8 mouse cellular contexts compared by ENCODE assay signal in genomic region chr7:27231693-27232331, GRCm38 (mm10). TPM values are rescaled to one million over a fixed set of nuclear protein-coding genes. Genes with fewer than 3 reads are reported as not detected.
A peak's percentile ranks its signal among the peaks of the same experiment; 100 is the strongest.
DNase-seq lines count a peak whose midpoint lies in the region; ATAC-seq lines count a peak whose summit lies in the region.

No protein-coding gene starts in this region.

- 74% methylated on average over 7 of the region's 7 CpGs for WGBS in embryonic facial prominence, embryonic 15.5 days
- WGBS in intestine, embryonic 14.5 days, result 57% methylated on average over 7 of the region's 7 CpGs
- WGBS in lung, embryonic 16.5 days, result 63% methylated on average over 7 of the region's 7 CpGs

- no peaks in the 10 kb centered on the region for H3K9me3 ChIP-seq in embryonic facial prominence, embryonic 15.5 days (replicated peaks)
- H3K9me3 ChIP-seq in intestine, embryonic 14.5 days (ENCODE audit: control insufficient read depth, low read length), result no peaks in the 10 kb centered on the region
- H3K9me3 ChIP-seq in lung, embryonic 16.5 days (ENCODE audit: control insufficient read depth, low read length), result no peaks in the 10 kb centered on the region

- H3K4me3 ChIP-seq in embryonic facial prominence, embryonic 15.5 days (replicated peaks), result no peak overlapping the region
- H3K4me3 ChIP-seq in intestine, embryonic 14.5 days (ENCODE audit: low read depth, low read length), result no peak overlapping the region
- no peak overlapping the region for H3K4me3 ChIP-seq in lung, embryonic 16.5 days (ENCODE audit: low read length)

- no peaks in the 10 kb centered on the region for H3K36me3 ChIP-seq in embryonic facial prominence, embryonic 15.5 days
- H3K36me3 ChIP-seq in intestine, embryonic 14.5 days (ENCODE audit: control insufficient read depth, insufficient read depth, low read length), result no peaks in the 10 kb centered on the region
- H3K36me3 ChIP-seq in lung, embryonic 16.5 days (ENCODE audit: control insufficient read depth, insufficient read depth, low read length), result no peaks in the 10 kb centered on the region

- peaks cover 38% of the 10 kb centered on the region for H3K4me1 ChIP-seq in embryonic facial prominence, embryonic 15.5 days
- H3K4me1 ChIP-seq in intestine, embryonic 14.5 days (replicated peaks; ENCODE audit: control insufficient read depth, insufficient read depth, low read length), result peaks cover 22% of the 10 kb centered on the region
- peaks cover 21% of the 10 kb centered on the region for H3K4me1 ChIP-seq in lung, embryonic 16.5 days (replicated peaks; ENCODE audit: control insufficient read depth, insufficient read depth, low read length)

- H3K27ac ChIP-seq in embryonic facial prominence, embryonic 15.5 days (replicated peaks), result 0 out of 2 replicates have a peak overlapping the region, but pooled peaks have one; percentile 72
- 0 out of 2 replicates have a peak overlapping the region, but pooled peaks have one; percentile 22 for H3K27ac ChIP-seq in intestine, embryonic 14.5 days (ENCODE audit: low read depth)
- H3K27ac ChIP-seq in lung, embryonic 16.5 days (ENCODE audit: low read length), result peak overlapping the region; percentile 49; the same call in 1 of the 2 replicates

- peak; percentile 35 for DNase-seq in ovary, adult 18-20 months (ENCODE audit: low spot score)
- no peak for DNase-seq in ovary, postnatal 36 days (ENCODE audit: low spot score)
- no peak for DNase-seq in intestine, embryonic 14.5 days (ENCODE audit: low spot score)
- peak; percentile 46 for DNase-seq in skeletal muscle tissue, adult 2 months (ENCODE audit: low read depth, low spot score)
- DNase-seq in thymus, postnatal 36 days, result no peak
- DNase-seq in kidney, adult 11 months, result no peak

- H3K9ac ChIP-seq in embryonic facial prominence, embryonic 15.5 days, result no peak overlapping the region
- no peak overlapping the region for H3K9ac ChIP-seq in intestine, embryonic 14.5 days (ENCODE audit: low read length)
- H3K9ac ChIP-seq in lung, embryonic 16.5 days (ENCODE audit: low read length), result no peak overlapping the region

- no peaks in the 10 kb centered on the region for H3K27me3 ChIP-seq in embryonic facial prominence, embryonic 15.5 days
- no peaks in the 10 kb centered on the region for H3K27me3 ChIP-seq in intestine, embryonic 14.5 days (replicated peaks; ENCODE audit: control insufficient read depth, insufficient read depth, low read length)
- H3K27me3 ChIP-seq in lung, embryonic 16.5 days (ENCODE audit: control insufficient read depth, insufficient read depth, low read depth, low read length), result no peaks in the 10 kb centered on the region

- ATAC-seq in embryonic facial prominence, embryonic 15.5 days (ENCODE audit: insufficient number of reproducible peaks, low FRiP score, low TSS enrichment, low read depth), result no peak
- ATAC-seq in intestine, embryonic 14.5 days (replicated peaks; ENCODE audit: low FRiP score, low TSS enrichment, low read depth), result no peak
- ATAC-seq in lung, embryonic 16.5 days (ENCODE audit: low read depth), result no peak

- H3K4me2 ChIP-seq in embryonic facial prominence, embryonic 15.5 days (replicated peaks), result no peak overlapping the region
- no peak overlapping the region for H3K4me2 ChIP-seq in intestine, embryonic 14.5 days (ENCODE audit: low read length)
- no peak overlapping the region for H3K4me2 ChIP-seq in lung, embryonic 16.5 days (ENCODE audit: low read depth, low read length)

RNA-seq across cellular contexts. Expression of gene Coq8b, which starts 1.0 kb away (rescaled TPM):
- polyA plus RNA-seq in embryonic facial prominence, embryonic 15.5 days (2015; fragmentation: Nextera tagmentation; extraction: Ambion mirVana), result 23.0 and 27.1 TPM in 2 replicates
- polyA plus RNA-seq in intestine, embryonic 14.5 days (2014; fragmentation: Nextera tagmentation; extraction: Ambion mirVana), result 16.7 and 18.0 TPM in 2 replicates
- 23.4 and 23.5 TPM in 2 replicates for polyA plus RNA-seq in lung, embryonic 16.5 days (2015; fragmentation: Nextera tagmentation; extraction: Ambion mirVana)

RNA-seq across cellular contexts. Expression of gene Itpkc, which starts 3.4 kb away (rescaled TPM):
- polyA plus RNA-seq in embryonic facial prominence, embryonic 15.5 days (2015; fragmentation: Nextera tagmentation; extraction: Ambion mirVana), result 11.6 and 13.5 TPM in 2 replicates
- polyA plus RNA-seq in intestine, embryonic 14.5 days (2014; fragmentation: Nextera tagmentation; extraction: Ambion mirVana), result 8.9 and 9.3 TPM in 2 replicates
- polyA plus RNA-seq in lung, embryonic 16.5 days (2015; fragmentation: Nextera tagmentation; extraction: Ambion mirVana), result 4.1 and 4.3 TPM in 2 replicates

RNA-seq across cellular contexts. Expression of gene Numbl, which starts 26.4 kb away (rescaled TPM):
- polyA plus RNA-seq in embryonic facial prominence, embryonic 15.5 days (2015; fragmentation: Nextera tagmentation; extraction: Ambion mirVana), result 48.7 and 49.3 TPM in 2 replicates
- 9.2 and 11.0 TPM in 2 replicates for polyA plus RNA-seq in intestine, embryonic 14.5 days (2014; fragmentation: Nextera tagmentation; extraction: Ambion mirVana)
- 14.8 and 14.9 TPM in 2 replicates for polyA plus RNA-seq in lung, embryonic 16.5 days (2015; fragmentation: Nextera tagmentation; extraction: Ambion mirVana)

RNA-seq across cellular contexts. Expression of gene Snrpa, which starts 35.7 kb away (rescaled TPM):
- polyA plus RNA-seq in embryonic facial prominence, embryonic 15.5 days (2015; fragmentation: Nextera tagmentation; extraction: Ambion mirVana), result 238 and 242 TPM in 2 replicates
- 283 and 289 TPM in 2 replicates for polyA plus RNA-seq in intestine, embryonic 14.5 days (2014; fragmentation: Nextera tagmentation; extraction: Ambion mirVana)
- polyA plus RNA-seq in lung, embryonic 16.5 days (2015; fragmentation: Nextera tagmentation; extraction: Ambion mirVana), result 246 and 251 TPM in 2 replicates

RNA-seq across cellular contexts. Expression of gene BC024978, which starts 36.2 kb away (rescaled TPM):
- 3.9 and 4.3 TPM in 2 replicates for polyA plus RNA-seq in embryonic facial prominence, embryonic 15.5 days (2015; fragmentation: Nextera tagmentation; extraction: Ambion mirVana)
- polyA plus RNA-seq in intestine, embryonic 14.5 days (2014; fragmentation: Nextera tagmentation; extraction: Ambion mirVana), result 3.7 and 4.6 TPM in 2 replicates
- 3.1 and 3.5 TPM in 2 replicates for polyA plus RNA-seq in lung, embryonic 16.5 days (2015; fragmentation: Nextera tagmentation; extraction: Ambion mirVana)

Comparison
In these comparisons a context has a peak if more than half of its experiments do, and no peak if none do; other contexts are left out.
1. DNase-seq: peak in ovary, adult 18-20 months (single experiment) and skeletal muscle tissue, adult 2 months (single experiment); none in ovary, postnatal 36 days (single experiment), intestine, embryonic 14.5 days (single experiment), thymus, postnatal 36 days (0 of 2) and kidney, adult 11 months (single experiment).
2. H3K27ac ChIP-seq: peak in every context shown above with its lines; median percentile 72 in embryonic facial prominence, embryonic 15.5 days; 49 in lung, embryonic 16.5 days; 22 in intestine, embryonic 14.5 days.